Mouse (Mus musculus): ENCODE measurements around the gene Cdhr3.
A peak's percentile ranks its signal among the peaks of the same experiment; 100 is the strongest.

DNA sequence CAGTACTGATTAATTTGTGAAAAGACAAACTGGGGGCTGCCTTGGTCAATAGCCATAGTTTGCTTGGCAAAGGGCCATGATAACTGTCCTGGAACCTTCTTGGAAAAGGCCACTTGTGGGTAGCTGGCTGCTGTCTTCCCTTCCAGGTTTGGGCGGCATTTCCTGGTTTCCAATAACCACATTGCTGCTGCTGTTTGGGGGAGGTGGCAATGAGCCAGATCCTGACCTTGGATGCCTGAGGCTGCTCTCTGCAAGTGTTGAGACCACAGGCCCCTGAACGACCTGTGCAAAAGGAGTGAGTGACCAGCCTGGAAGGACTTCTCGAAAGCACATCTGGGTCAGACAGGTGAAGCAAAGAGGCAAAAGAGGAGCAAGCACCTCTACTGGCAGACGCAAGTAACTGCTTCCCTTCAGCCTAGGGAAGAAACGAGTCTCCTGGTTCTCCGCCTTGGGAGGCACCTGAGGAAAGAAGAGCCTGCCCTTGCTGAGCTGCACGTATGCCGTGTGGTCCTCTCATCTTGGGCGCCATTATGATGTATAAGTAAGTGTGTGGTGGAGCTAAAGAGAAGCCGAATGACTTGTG is 64.5 kb downstream of the Cdhr3 start:
- TF ChIP-seq CTCF (IDR thresholded peaks at IDR 0.05; ENCODE audit: low read depth) (0 out of 2 replicates have a peak, but pooled peaks have one; percentile 9), EP300 (IDR thresholded peaks at IDR 0.05; ENCODE audit: low read depth) (no peak)

Data from liver, embryonic 14.5 days (tissue).